Mouse (Mus musculus) lung, adult 2 months (tissue): ENCODE results near the gene Vmn1r43.

Experiments used
- CTCF ChIP-seq: fragments of 200-500 bp; IDR thresholded peaks from 2 replicates; pipeline ENCODE4 v1.5.1; 2011; ENCODE audit warnings: mild to moderate bottlenecking, low read length, control low read depth; ENCODE audit not compliant: insufficient read depth
- POLR2A ChIP-seq: fragments of 200-500 bp; IDR thresholded peaks from 2 replicates; pipeline ENCODE4 v1.6.1; 2011; ENCODE audit warnings: low read depth, mild to moderate bottlenecking, control low read depth, low read length, borderline replicate concordance; ENCODE audit errors: extremely low read depth

DNA sequence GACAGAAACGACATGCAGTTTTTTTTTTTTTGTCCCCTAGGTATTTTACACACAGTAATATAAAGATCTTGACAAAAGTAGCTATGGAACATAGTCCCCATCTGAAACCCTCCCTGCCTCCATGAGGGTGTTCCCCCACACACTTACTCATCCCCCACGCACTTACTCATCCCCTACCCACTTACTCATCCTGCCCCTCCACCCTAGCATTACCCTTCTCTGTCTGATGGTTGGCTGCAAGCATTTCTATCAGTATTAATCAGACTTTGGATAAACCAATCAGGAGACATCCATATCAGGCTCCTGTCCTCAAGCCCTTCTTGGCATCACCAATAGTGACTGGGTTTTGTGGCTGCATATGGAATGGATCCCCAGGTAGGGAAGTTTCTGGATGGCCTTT is 750 bp upstream of the Vmn1r43 start:
- TF ChIP-seq CTCF (no peak), POLR2A (no peak)
